Mouse (Mus musculus) megakaryocyte, adult 5-6 weeks (primary cell): Measurements from ENCODE around the gene Pax4. TPM values are rescaled to one million over a fixed set of nuclear protein-coding genes. Genes with fewer than 3 reads are reported as not detected.

Experiments
- ATAC-seq: 2 replicates; pipeline ENCODE4 v1.8.0; 2016; ENCODE audit warnings: mild to moderate bottlenecking, inconsistent platforms; ENCODE audit not compliant: poor library complexity, severe bottlenecking
- total RNA-seq, 2 experiments: library from RNA; stranded (forward) in 1 of 2; stranded (reverse) in 1 of 2; fragments of 153-499, 151-499 nt in 1 of 2; fragments of 221-1000, 200-1000 nt in 1 of 2; gene quantifications; 2 replicates each; pipeline versions ENCODE4 v1.2.3 to v1.2.4; 2015 to 2017

The Pax4 gene
- total RNA-seq, 2 experiments from 2014 or later = not detected

DNA sequence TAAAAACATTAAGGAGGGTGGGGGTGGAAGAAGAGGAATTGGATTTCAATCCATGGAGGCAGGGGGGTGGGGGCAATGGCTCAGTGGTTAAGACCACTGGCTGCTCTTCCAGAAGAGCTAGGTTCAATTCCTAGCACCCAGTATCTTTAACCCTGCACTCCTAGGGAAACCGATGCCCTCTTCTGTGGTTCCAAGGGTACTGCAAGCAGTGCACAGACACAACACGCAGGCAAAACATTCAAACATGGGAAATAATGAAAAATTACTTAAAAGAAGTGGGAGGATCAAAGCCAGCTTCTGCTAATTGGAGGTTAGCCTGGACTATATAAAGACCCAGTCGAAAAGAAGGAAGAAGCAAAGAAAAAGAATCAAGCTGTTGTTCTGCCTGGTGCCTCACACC, 50.4 kb downstream of the Pax4 start:
- peak; percentile 26; the same call in 1 of the 2 replicates for ATAC-seq

DNA sequence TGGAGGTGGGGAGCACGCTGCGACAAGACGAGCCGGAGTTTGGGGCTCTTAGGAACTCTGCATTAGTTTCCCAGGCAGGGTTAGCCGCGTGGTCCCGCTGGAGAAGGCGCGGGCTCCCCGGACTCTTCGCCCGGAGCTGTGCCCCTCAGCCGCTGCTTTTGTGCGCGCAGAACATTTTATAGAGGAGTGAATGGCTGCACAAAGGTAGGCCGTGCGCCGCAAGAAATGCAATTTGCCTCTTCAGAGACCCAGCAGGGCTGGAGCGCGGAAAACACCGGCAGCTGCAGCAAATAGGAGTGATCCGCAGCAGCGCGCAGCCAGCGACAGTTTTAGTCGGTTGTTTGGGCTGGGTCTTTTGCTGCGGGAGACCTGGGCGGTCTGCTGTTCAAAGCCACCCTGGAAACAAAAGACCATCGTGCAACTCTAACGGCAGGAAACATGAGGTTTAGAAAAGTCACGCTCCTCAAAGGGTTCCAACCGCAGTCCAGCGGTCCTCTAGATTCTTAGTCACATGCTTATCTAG, 51.4 kb downstream of the Pax4 start, which contains the start of gene Zfp800:
Gene Zfp800, minus strand, starts transcription at position 325 of the 523 bp plus-strand sequence.
- ATAC-seq = peak; percentile 45

DNA sequence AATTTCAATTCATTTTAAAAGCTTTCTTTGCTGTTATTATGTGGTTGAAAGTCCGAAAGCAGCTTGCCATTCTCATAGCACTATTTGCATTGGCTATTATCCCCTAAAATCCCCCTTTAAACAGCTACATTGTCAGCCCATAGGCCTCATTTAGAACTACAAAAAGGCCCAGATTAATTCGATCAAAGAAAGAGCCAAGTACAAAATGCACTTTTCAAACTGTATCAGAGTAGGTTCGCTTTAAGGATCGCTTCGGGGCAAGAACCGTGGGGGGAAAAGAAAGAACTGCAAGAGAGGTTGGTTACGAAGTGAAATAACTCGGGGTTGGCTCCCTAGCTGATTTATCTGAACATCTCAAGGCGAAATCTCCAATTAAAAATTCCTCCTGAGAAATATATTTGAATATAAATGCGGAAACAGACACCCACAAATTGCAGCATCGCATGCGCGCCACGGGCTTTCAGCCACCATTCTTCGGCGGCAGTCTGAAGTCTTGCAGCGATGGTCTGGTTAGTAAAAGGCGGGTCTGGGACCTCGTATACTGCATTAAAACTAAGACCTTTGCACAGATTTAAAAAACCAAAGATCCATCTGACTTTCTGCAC, 52.2 kb downstream of the Pax4 start:
- peak; percentile 39 for ATAC-seq

DNA sequence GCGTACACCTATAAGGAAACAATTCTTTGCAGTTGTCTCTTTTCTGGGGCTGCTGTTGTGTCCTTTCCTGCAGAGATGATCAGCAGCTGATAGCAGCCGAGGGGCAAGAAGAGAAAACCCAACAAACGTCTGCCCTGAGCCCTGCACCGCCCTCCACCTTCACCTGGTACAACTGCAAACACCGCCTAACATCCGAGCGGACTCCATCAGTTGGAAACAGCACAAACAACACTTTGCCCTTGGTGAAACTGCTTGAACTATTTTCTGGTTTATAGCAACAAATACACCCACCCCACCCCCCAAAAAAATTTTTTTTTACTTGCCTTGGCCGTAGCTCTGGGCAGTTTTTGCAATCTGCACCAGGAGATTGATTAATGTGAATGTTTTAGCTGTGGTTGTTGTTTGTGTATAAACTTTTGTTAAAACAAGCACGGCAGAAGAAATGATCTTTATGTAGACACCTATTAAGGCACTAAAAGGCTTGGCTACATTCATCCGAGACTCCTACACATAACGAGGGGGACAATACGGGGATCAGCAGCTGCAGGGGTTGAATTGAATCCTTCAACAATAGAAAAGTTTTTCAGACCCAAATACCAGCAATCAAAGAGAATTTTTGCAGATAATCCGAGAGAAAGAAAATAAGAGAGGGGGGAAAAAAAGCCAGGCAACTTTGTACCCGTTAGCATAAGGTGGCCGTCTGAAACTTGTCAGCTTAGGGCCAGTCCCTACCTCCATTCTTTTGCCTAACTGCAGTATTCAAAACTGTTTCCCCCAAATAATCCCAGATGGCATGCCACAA, 52.9 kb downstream of the Pax4 start:
- no peak for ATAC-seq

Other genes starting within 250 kb of the Pax4 start
- gene Zfp800, start 51.3 kb downstream of the Pax4 start, total RNA-seq (2015) = 29.3 and 40.3 TPM in 2 replicates
- 36.1 and 48.9 TPM in 2 replicates for gene Zfp800, start 51.3 kb downstream of the Pax4 start, total RNA-seq (2017)
- gene Arf5, start 25.8 kb downstream of the Pax4 start, total RNA-seq (2015) = 68.1 and 109 TPM in 2 replicates
- gene Arf5, start 25.8 kb downstream of the Pax4 start, total RNA-seq (2017) = 48.1 and 70.7 TPM in 2 replicates
- not detected in 2 replicates for gene Fscn3, start 21.6 kb downstream of the Pax4 start, total RNA-seq (2015)
- not detected in 2 replicates for gene Fscn3, start 21.6 kb downstream of the Pax4 start, total RNA-seq (2017)
- gene Gcc1, start 21.0 kb downstream of the Pax4 start, total RNA-seq (2015) = 4.2 and 4.8 TPM in 2 replicates
- gene Gcc1, start 21.0 kb downstream of the Pax4 start, total RNA-seq (2017) = 14.2 and 19.7 TPM in 2 replicates
- gene Snd1, start 25.8 kb upstream of the Pax4 start, total RNA-seq (2015) = 40.2 and 46.7 TPM in 2 replicates
- gene Snd1, start 25.8 kb upstream of the Pax4 start, total RNA-seq (2017) = 76.9 and 86.3 TPM in 2 replicates